Mouse (Mus musculus): ENCODE data around the gene Rpl10a.

DNA sequence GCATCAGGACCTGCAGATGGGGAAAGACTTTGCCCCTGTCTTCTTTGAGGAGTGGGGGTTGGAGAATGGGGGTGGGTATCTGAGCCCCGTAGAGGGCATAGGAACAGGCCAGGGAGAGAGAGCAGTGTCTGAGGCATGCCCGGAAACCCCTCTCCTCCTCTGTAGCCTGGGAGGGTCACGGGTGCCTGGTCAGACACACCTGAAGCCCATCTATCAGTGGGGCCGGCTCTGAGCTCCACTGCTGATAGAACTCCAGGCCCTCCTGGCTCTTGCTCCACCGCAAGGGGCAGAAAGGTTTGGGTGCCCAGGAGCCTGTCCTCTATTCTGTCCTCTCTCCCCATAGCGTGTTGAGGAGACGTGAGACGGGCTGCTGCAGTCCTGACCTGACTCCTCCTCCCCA, 2.5 kb upstream of the Rpl10a start:
- TF ChIP-seq POLR2A (IDR thresholded peaks at IDR 0.05; ENCODE audit: control insufficient read depth, extremely low read depth, insufficient read depth, low read length, poor library complexity): no peak
- no peak for TF ChIP-seq CTCF (IDR thresholded peaks at IDR 0.05; ENCODE audit: borderline replicate concordance, control insufficient read depth, extremely low read depth, insufficient read depth, low read length, poor library complexity)
